Mouse (Mus musculus) small intestine, adult 2 months (tissue): ENCODE measurements around the gene Epas1. TPM values are rescaled to one million over a fixed set of nuclear protein-coding genes. Genes with fewer than 3 reads are reported as not detected.

Source experiments
- H3K27ac ChIP-seq: fragments of 200-500 bp; 2 replicates; pipeline ENCODE4 v1.5.1; 2012; ENCODE audit warnings: low read depth, low read length, control low read depth, inconsistent platforms; ENCODE audit not compliant: insufficient read depth
- H3K27me3 ChIP-seq: fragments of 200-500 bp; 2 replicates; pipeline ENCODE4 v1.6.1; 2012; ENCODE audit warnings: mild to moderate bottlenecking, moderate library complexity, low read length, inconsistent platforms; ENCODE audit not compliant: control insufficient read depth, insufficient read depth
- H3K36me3 ChIP-seq: fragments of 200-500 bp; 2 replicates; pipeline ENCODE4 v1.6.1; 2012; ENCODE audit warnings: mild to moderate bottlenecking, low read length, control low read depth, inconsistent platforms; ENCODE audit not compliant: control insufficient read depth, insufficient read depth
- H3K4me1 ChIP-seq: fragments of 200-500 bp; 2 replicates; pipeline ENCODE4 v1.6.1; 2012; ENCODE audit warnings: low read length, inconsistent platforms, mixed read lengths; ENCODE audit not compliant: control insufficient read depth, insufficient read depth, insufficient read length
- H3K4me3 ChIP-seq: fragments of 200-500 bp; 2 replicates; pipeline ENCODE4 v1.5.1; 2012; ENCODE audit warnings: low read depth, mild to moderate bottlenecking, control low read depth, inconsistent platforms, low read length, moderate library complexity
- CTCF ChIP-seq: fragments of 200-500 bp; IDR thresholded peaks from 2 replicates; pipeline ENCODE4 v1.5.1; 2012; ENCODE audit warnings: low read depth, mild to moderate bottlenecking, control low read depth, inconsistent platforms, low read length, moderate library complexity, mixed read lengths; ENCODE audit not compliant: insufficient replicate concordance, insufficient read length; ENCODE audit errors: extremely low read depth
- POLR2A ChIP-seq: fragments of 200-500 bp; IDR thresholded peaks from 2 replicates; pipeline ENCODE4 v1.6.1; 2012; ENCODE audit warnings: low read depth, mild to moderate bottlenecking, control low read depth, inconsistent platforms, low read length, moderate library complexity
- WGBS: fragments of 180-500 bp; shearing (Covaris S2); methylation state at CpG from one replicate; pipeline ENCODE4 v1.1.7; 2018; 5-methylcytosine and 5-hydroxymethylcytosine counted together
- polyA plus RNA-seq: library from polyadenylated mRNA; depleted of rRNA; stranded (reverse); fragments of >200 nt; gene quantifications from 2 replicates; pipeline ENCODE4 v1.2.3, GENCODE M21; 2012

Epas1 gene
- polyA plus RNA-seq, 1 experiment, result 52.0 TPM

DNA sequence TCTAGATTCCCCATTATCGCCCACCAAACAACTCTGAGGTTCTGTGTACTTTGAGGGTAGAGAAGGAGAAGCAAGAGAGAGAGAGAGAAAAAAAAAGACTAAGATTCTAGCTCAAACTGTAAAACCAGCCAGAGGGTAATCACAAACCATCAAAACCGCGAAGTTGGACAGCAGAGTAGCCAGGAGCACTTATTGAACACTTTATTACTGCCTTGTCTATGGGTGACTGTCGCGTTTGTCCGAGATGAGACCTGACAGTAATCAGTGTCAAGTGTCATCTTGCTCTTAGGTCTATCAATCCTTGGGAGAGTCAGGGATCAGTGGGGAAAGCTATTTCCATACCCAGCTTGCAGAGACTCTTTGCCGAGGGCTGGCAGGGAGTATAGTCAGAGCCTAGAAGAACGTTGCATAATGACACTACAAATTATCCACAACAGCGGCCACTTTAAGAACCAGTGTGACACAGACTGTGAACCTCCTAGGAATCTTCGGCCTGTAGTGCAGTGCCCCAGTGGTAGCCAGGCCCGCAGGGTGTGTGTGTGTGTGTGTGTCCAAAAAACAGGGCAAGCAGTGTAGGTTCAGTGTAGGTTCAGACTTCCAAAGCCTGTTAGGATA lies 2.2 kb downstream of the Epas1 start:
- Histone ChIP-seq H3K36me3 (no peaks in the 10 kb centered on the region), H3K27ac (peak overlapping the region; percentile 13; the same call in 1 of the 2 replicates), H3K27me3 (peaks cover 4% of the 10 kb centered on the region; the same call in 1 of the 2 replicates), H3K4me3 (peak overlapping the region; percentile 83), H3K4me1 (peaks cover 11% of the 10 kb centered on the region)
- TF ChIP-seq CTCF (no peak), POLR2A (no peak)
- WGBS, result 28% methylated on average over 11 of the region's 11 CpGs

DNA sequence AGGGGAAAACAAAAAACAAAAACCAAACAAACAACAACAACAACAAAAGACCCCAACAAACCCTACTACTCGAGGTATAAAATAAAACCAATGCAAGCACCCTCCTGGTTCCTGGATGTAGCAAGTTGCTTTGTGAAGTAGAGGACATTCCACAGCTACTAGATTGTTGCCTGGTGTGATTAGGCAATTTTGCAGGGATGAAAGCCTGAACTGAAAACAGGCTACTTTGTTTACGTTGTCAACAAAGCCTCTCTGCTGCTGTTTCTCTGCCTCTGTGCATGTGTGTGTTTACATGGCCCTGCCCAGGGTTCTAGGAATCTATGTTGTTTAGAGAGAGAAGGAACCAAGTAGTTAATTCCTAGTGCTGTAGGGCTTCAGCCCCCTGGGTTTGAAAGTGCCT lies 4.1 kb downstream of the Epas1 start:
- WGBS, result 51% methylated on average over 2 of the region's 2 CpGs
- TF ChIP-seq CTCF (no peak), POLR2A (no peak)
- no peaks in the 10 kb centered on the region for H3K36me3 ChIP-seq
- H3K4me3 ChIP-seq, result no peak overlapping the region
- no peak overlapping the region for H3K27ac ChIP-seq
- peaks cover 15% of the 10 kb centered on the region for H3K4me1 ChIP-seq
- peaks cover 4% of the 10 kb centered on the region; the same call in 1 of the 2 replicates for H3K27me3 ChIP-seq

DNA sequence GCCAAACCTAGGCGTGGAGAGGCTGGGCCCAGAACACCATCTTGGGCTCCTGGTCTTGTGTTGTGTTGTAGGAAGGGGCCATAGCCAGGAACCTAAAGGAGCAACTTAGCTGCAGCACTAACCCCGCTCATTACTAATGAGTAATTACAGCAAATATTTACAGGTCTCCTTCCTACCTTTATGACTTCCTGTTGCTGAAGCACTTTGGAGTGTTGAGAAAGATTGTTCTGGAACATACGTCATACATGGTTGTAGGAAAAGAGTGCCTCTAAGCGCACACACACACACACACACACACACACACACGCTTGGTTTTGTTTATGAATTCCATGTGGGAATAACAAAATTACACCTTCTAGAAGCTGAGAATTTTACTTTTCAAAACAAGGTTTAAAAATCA lies 8.4 kb downstream of the Epas1 start:
- TF ChIP-seq POLR2A (no peak), CTCF (no peak)
- WGBS, result 35% methylated on average over 5 of the region's 5 CpGs
- no peak overlapping the region for H3K4me3 ChIP-seq

GRCm38 (mm10) chr17:86762479-86763242 lies 9.2 kb downstream of the Epas1 start:
- Histone ChIP-seq H3K27me3 (no peaks in the 10 kb centered on the region; the same call in 1 of the 2 replicates), H3K4me3 (no peak overlapping the region), H3K27ac (peak overlapping the region; percentile 17; the same call in 1 of the 2 replicates), H3K36me3 (no peaks in the 10 kb centered on the region), H3K4me1 (peaks cover 23% of the 10 kb centered on the region)
- WGBS, result 48% methylated on average over 11 of the region's 11 CpGs
- TF ChIP-seq CTCF, result no peak
- TF ChIP-seq POLR2A, result no peak

More for the DNA sequence above, 8.4 kb downstream of the Epas1 start:
- Histone ChIP-seq H3K36me3 (no peaks in the 10 kb centered on the region), H3K27me3 (no peaks in the 10 kb centered on the region; the same call in 1 of the 2 replicates), H3K27ac (no peak overlapping the region), H3K4me1 (peaks cover 17% of the 10 kb centered on the region)

GRCm38 (mm10) chr17:86765762-86766404 lies 12.4 kb downstream of the Epas1 start:
- Histone ChIP-seq H3K36me3 (no peaks in the 10 kb centered on the region), H3K4me3 (no peak overlapping the region), H3K27ac (no peak overlapping the region), H3K4me1 (peaks cover 44% of the 10 kb centered on the region), H3K27me3 (no peaks in the 10 kb centered on the region; the same call in 1 of the 2 replicates)
- WGBS, result 76% methylated on average over 8 of the region's 8 CpGs
- TF ChIP-seq POLR2A (no peak), CTCF (no peak)

GRCm38 (mm10) chr17:86766412-86766811 lies 12.9 kb downstream of the Epas1 start:
- H3K4me1 ChIP-seq, result peaks cover 45% of the 10 kb centered on the region
- H3K27ac ChIP-seq, result no peak overlapping the region
- 90% methylated on average over 4 of the region's 4 CpGs for WGBS
- no peak overlapping the region for H3K4me3 ChIP-seq
- no peaks in the 10 kb centered on the region; the same call in 1 of the 2 replicates for H3K27me3 ChIP-seq
- TF ChIP-seq CTCF (peak; percentile 4; the same call in 1 of the 2 replicates), POLR2A (no peak)
- H3K36me3 ChIP-seq, result no peaks in the 10 kb centered on the region
